Mouse (Mus musculus): ENCODE data around the gene Fpgt. TPM values are rescaled to one million over a fixed set of nuclear protein-coding genes. Genes with fewer than 3 reads are reported as not detected.
A peak's percentile ranks its signal among the peaks of the same experiment; 100 is the strongest.

Gene Fpgt
- 21.1 and 21.2 TPM in 2 replicates for polyA plus RNA-seq (2016; fragmentation: Nextera tagmentation; extraction: Ambion mirVana)

- H3K36me3 ChIP-seq = no peaks in the 10 kb centered on the region
- WGBS = under 1% methylated on average over 44 of the region's 47 CpGs
These were observed at the start of gene Fpgt, which contains the start of gene Lrriq3 for GRCm38 (mm10) chr3:155093116-155093956. Gene Fpgt, minus strand, starts transcription at chr3:155093403. Gene Lrriq3, plus strand, starts transcription at chr3:155093434.

DNA sequence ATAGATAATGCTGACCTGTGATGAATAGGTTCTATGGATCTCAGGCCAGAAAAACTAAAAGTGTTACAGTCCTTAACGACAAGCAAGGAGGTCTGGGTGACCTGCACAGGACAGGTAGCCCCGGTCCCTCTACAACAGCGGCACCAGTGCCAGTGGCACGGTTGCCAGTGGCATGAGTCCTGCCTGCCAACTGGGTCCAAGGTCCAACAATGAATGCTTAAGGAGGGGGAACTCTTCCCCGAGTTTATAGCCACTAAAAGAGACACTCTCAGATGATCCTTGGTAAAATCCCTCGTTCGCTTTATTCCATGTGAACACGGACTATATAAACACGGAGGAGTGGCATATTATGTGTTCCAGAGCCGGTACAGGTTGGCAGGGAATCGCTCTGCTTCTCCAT, 47.8 kb upstream of the Fpgt start:
- no peak overlapping the region for H3K4me3 ChIP-seq
- no peak for ATAC-seq (ENCODE audit: low FRiP score, low read depth)
- H3K27ac ChIP-seq (replicated peaks) = no peak overlapping the region
- H3K27me3 ChIP-seq = no peaks in the 10 kb centered on the region
- H3K4me1 ChIP-seq = no peaks in the 10 kb centered on the region
- no peaks in the 10 kb centered on the region for H3K36me3 ChIP-seq
- no peaks in the 10 kb centered on the region for H3K9me3 ChIP-seq
- H3K9ac ChIP-seq (replicated peaks) = no peak overlapping the region
- WGBS = 89% methylated on average over 11 of the region's 11 CpGs
- no peak overlapping the region for H3K4me2 ChIP-seq (replicated peaks)

More at GRCm38 (mm10) chr3:155093116-155093956, at the start of gene Fpgt, which contains the start of gene Lrriq3:
- Histone ChIP-seq H3K27me3 (no peaks in the 10 kb centered on the region), H3K9me3 (no peaks in the 10 kb centered on the region), H3K9ac (replicated peaks) (peak within 1 kb of the TSS; percentile 71), H3K4me1 (no peaks in the 10 kb centered on the region), H3K27ac (replicated peaks) (peak within 1 kb of the TSS; percentile 88), H3K4me2 (replicated peaks) (peak within 1 kb of the TSS; percentile 62), H3K4me3 (peak within 1 kb of the TSS; percentile 65)
- ATAC-seq (ENCODE audit: low FRiP score, low read depth) = peak; percentile 99

DNA sequence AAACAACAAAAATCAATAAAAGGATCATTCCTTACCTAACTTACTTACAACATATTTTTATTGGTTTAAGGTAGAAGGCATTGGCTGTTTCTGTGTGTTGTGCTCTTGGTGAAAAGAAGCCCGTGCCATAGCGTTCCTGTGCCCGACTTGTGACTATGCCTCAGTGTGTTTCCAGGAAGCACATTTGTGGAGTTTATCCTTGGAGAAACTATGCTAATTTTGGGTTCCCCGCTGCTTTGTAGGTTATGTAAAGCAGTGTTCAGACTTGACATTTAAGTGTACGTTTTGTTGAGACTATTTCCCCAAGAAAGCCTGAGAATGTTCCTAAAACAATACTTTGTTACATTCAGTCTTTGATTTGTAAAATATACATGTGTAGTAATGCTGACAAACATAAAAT, 44.5 kb upstream of the Fpgt start:
- no peak for ATAC-seq (ENCODE audit: low FRiP score, low read depth)
- WGBS = 89% methylated on average over 5 of the region's 5 CpGs
- H3K4me1 ChIP-seq = no peaks in the 10 kb centered on the region
- H3K27me3 ChIP-seq = no peaks in the 10 kb centered on the region
- no peaks in the 10 kb centered on the region for H3K36me3 ChIP-seq
- no peaks in the 10 kb centered on the region for H3K9me3 ChIP-seq
- no peak overlapping the region for H3K9ac ChIP-seq (replicated peaks)
- no peak overlapping the region for H3K4me3 ChIP-seq
- no peak overlapping the region for H3K4me2 ChIP-seq (replicated peaks)
- H3K27ac ChIP-seq (replicated peaks) = no peak overlapping the region

- Histone ChIP-seq H3K36me3 (no peaks in the 10 kb centered on the region), H3K27me3 (no peaks in the 10 kb centered on the region), H3K9me3 (no peaks in the 10 kb centered on the region), H3K27ac (replicated peaks) (no peak overlapping the region), H3K9ac (replicated peaks) (no peak overlapping the region), H3K4me1 (no peaks in the 10 kb centered on the region), H3K4me3 (no peak overlapping the region), H3K4me2 (replicated peaks) (no peak overlapping the region)
- 0 out of 2 replicates have a peak, but pooled peaks have one; percentile 34 for ATAC-seq (ENCODE audit: low FRiP score, low read depth)
- WGBS = 60% methylated on average over 1 of the region's 1 CpGs
These were observed 12.8 kb upstream of the Fpgt start for GRCm38 (mm10) chr3:155105957-155106356.

GRCm38 (mm10) chr3:155099266-155099665, 6.1 kb upstream of the Fpgt start:
- no peaks in the 10 kb centered on the region for H3K27me3 ChIP-seq
- no peaks in the 10 kb centered on the region for H3K36me3 ChIP-seq
- no peak overlapping the region for H3K27ac ChIP-seq (replicated peaks)
- WGBS = 73% methylated on average over 1 of the region's 1 CpGs
- H3K9ac ChIP-seq (replicated peaks) = no peak overlapping the region
- H3K9me3 ChIP-seq = no peaks in the 10 kb centered on the region
- no peak overlapping the region for H3K4me2 ChIP-seq (replicated peaks)
- no peaks in the 10 kb centered on the region for H3K4me1 ChIP-seq
- no peak for ATAC-seq (ENCODE audit: low FRiP score, low read depth)
- no peak overlapping the region for H3K4me3 ChIP-seq

- Histone ChIP-seq H3K9ac (replicated peaks) (no peak overlapping the region), H3K4me3 (peak overlapping the region; percentile 65; the same call in 1 of the 2 replicates), H3K4me1 (no peaks in the 10 kb centered on the region), H3K9me3 (no peaks in the 10 kb centered on the region), H3K27ac (replicated peaks) (no peak overlapping the region), H3K4me2 (replicated peaks) (peak overlapping the region; percentile 62), H3K36me3 (peaks cover 9% of the 10 kb centered on the region), H3K27me3 (no peaks in the 10 kb centered on the region)
- ATAC-seq (ENCODE audit: low FRiP score, low read depth) = no peak
- WGBS = 95% methylated on average over 6 of the region's 6 CpGs
These were observed 1.1 kb downstream of the Fpgt start for GRCm38 (mm10) chr3:155092081-155092480.

GRCm38 (mm10) chr3:155077908-155078307, 15.3 kb downstream of the Fpgt start:
- WGBS = 88% methylated on average over 4 of the region's 4 CpGs

GRCm38 (mm10) chr3:155059449-155059822, 33.8 kb downstream of the Fpgt start:
- no peak overlapping the region for H3K4me2 ChIP-seq (replicated peaks)
- no peaks in the 10 kb centered on the region for H3K27me3 ChIP-seq
- no peaks in the 10 kb centered on the region for H3K4me1 ChIP-seq
- H3K9me3 ChIP-seq = no peaks in the 10 kb centered on the region
- H3K4me3 ChIP-seq = no peak overlapping the region
- no peaks in the 10 kb centered on the region for H3K36me3 ChIP-seq
- H3K27ac ChIP-seq (replicated peaks) = no peak overlapping the region
- no peak for ATAC-seq (ENCODE audit: low FRiP score, low read depth)
- H3K9ac ChIP-seq (replicated peaks) = no peak overlapping the region

More at GRCm38 (mm10) chr3:155077908-155078307, 15.3 kb downstream of the Fpgt start:
- Histone ChIP-seq H3K4me1 (no peaks in the 10 kb centered on the region), H3K27ac (replicated peaks) (no peak overlapping the region), H3K4me2 (replicated peaks) (no peak overlapping the region), H3K27me3 (no peaks in the 10 kb centered on the region), H3K4me3 (no peak overlapping the region), H3K36me3 (no peaks in the 10 kb centered on the region), H3K9me3 (no peaks in the 10 kb centered on the region), H3K9ac (replicated peaks) (no peak overlapping the region)
- ATAC-seq (ENCODE audit: low FRiP score, low read depth) = no peak

- H3K4me1 ChIP-seq = no peaks in the 10 kb centered on the region
- H3K27me3 ChIP-seq = no peaks in the 10 kb centered on the region
- ATAC-seq (ENCODE audit: low FRiP score, low read depth) = no peak
- 85% methylated on average over 6 of the region's 6 CpGs for WGBS
- no peak overlapping the region for H3K4me3 ChIP-seq
- H3K36me3 ChIP-seq = no peaks in the 10 kb centered on the region
- H3K27ac ChIP-seq (replicated peaks) = no peak overlapping the region
- H3K4me2 ChIP-seq (replicated peaks) = no peak overlapping the region
- no peak overlapping the region for H3K9ac ChIP-seq (replicated peaks)
- no peaks in the 10 kb centered on the region for H3K9me3 ChIP-seq
These were observed 34.3 kb downstream of the Fpgt start for GRCm38 (mm10) chr3:155058800-155059448.

- H3K9ac ChIP-seq (replicated peaks) = no peak overlapping the region
- H3K4me3 ChIP-seq = no peak overlapping the region
- H3K27ac ChIP-seq (replicated peaks) = no peak overlapping the region
- no peaks in the 10 kb centered on the region for H3K36me3 ChIP-seq
- H3K27me3 ChIP-seq = no peaks in the 10 kb centered on the region
- no peak overlapping the region for H3K4me2 ChIP-seq (replicated peaks)
- H3K4me1 ChIP-seq = no peaks in the 10 kb centered on the region
- no peaks in the 10 kb centered on the region for H3K9me3 ChIP-seq
- ATAC-seq (ENCODE audit: low FRiP score, low read depth) = no peak
These were observed 35.6 kb downstream of the Fpgt start for GRCm38 (mm10) chr3:155057566-155057965.

DNA sequence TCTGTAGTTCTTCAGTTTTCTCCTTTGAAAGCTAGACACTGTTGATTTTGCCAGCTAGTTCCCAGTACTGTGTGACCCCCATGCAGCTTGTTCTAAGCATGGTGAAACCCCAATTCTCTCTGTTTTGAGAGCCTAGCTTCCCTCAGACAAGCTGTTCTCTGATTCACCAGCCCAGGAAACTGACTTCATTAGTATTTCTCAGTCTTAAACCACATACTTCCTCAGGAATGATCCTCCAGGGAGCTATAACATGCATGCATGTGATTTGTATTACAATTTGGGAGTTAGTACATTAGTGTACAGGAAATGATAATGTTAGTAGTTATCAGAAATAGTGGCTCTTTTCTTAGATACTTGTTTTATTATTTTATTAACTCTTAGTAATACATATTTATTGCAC, 36.6 kb downstream of the Fpgt start:
- no peak for ATAC-seq (ENCODE audit: low FRiP score, low read depth)
- no peak overlapping the region for H3K4me2 ChIP-seq (replicated peaks)

DNA sequence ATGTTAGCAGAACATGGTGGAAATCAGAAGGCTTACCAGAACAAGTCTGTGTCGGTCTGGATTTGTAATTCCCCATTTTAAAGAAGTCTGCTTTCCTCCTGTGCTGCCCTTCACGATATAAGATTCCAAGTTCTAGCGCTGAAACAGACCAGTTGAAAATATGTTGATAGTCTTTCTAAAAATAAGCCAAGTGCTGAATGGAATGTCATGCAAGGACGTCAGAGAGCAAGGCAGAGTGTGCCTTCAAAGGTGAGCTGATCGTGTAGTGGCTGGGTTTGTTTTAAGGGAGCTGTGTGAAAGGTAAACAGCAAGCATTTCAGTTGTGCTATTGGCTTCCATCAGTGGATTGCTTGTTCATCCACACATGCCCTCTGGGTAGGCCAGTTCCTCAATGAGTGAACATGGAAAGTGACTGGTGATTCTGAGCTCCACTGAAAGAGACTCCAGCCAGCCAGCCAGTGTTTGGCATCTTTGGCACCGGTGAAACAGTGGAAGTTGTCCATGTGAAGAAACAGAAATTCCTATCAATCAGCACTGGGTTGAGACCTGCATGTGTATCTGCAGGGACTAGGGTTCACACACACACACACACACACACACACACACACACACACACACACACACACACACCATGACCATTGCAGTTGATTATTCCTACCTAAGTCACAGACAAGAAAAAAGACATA, 37.8 kb downstream of the Fpgt start, which contains the start of gene Tnni3k:
Tnni3k (minus strand) TSS at position 177 of the 686 bp plus-strand sequence.
- no peaks in the 10 kb centered on the region for H3K9me3 ChIP-seq
- H3K9ac ChIP-seq (replicated peaks) = no peak within 1 kb of the TSS
- 78% methylated on average over 6 of the region's 6 CpGs for WGBS
- no peaks in the 10 kb centered on the region for H3K4me1 ChIP-seq
- no peak within 1 kb of the TSS for H3K4me2 ChIP-seq (replicated peaks)
- H3K27me3 ChIP-seq = no peaks in the 10 kb centered on the region
- H3K4me3 ChIP-seq = no peak within 1 kb of the TSS
- H3K36me3 ChIP-seq = no peaks in the 10 kb centered on the region
- no peak within 1 kb of the TSS for H3K27ac ChIP-seq (replicated peaks)
- no peak for ATAC-seq (ENCODE audit: low FRiP score, low read depth)

More for the DNA sequence above, 36.6 kb downstream of the Fpgt start:
- H3K27ac ChIP-seq (replicated peaks) = no peak overlapping the region
- no peaks in the 10 kb centered on the region for H3K27me3 ChIP-seq
- no peak overlapping the region for H3K9ac ChIP-seq (replicated peaks)
- no peak overlapping the region for H3K4me3 ChIP-seq
- H3K4me1 ChIP-seq = no peaks in the 10 kb centered on the region
- H3K36me3 ChIP-seq = no peaks in the 10 kb centered on the region
- no peaks in the 10 kb centered on the region for H3K9me3 ChIP-seq

All from midbrain, embryonic 12.5 days (tissue).